Mouse (Mus musculus) liver, adult 2 months (tissue): ENCODE results near the gene Got2.

Experiments
- CTCF ChIP-seq: fragments of 200-500 bp; IDR thresholded peaks from 2 replicates; pipeline ENCODE4 v1.5.1; 2011; ENCODE audit warnings: low read depth, low read length, control low read depth
- POLR2A ChIP-seq: fragments of 200-500 bp; IDR thresholded peaks from 2 replicates; pipeline ENCODE4 v1.6.1; 2011; ENCODE audit warnings: low read length, control low read depth; ENCODE audit not compliant: insufficient read depth; ENCODE audit errors: extremely low read depth

DNA sequence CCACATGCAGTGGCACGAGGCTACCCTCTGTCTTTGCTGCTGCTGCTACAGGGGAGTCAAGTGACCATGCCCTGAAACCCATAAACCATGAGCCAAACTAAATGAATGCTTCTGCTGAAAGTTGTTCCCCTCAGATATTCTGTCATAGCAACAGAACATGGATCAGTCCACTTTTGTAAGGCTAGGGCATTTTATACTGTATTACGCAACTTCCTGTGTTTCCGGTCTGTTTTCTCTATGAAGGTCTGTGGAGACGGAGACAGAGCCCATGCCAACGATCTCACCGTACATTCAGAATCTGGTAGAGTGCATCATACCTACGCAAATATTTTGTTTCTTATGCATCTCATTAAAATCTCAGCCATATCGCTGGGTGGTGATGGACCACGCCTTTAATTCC lies 18.4 kb upstream of the Got2 start:
- no peak for TF ChIP-seq POLR2A
- no peak for TF ChIP-seq CTCF
